Mouse (Mus musculus): ENCODE results near the gene Tnip1. TPM values are rescaled to one million over a fixed set of nuclear protein-coding genes. Genes with fewer than 3 reads are reported as not detected.
"Not testable (repeated sequence)": the region's sequence is repeated elsewhere in the genome, so short reads cannot be mapped to it uniquely, and the experiment has no call there.

Tnip1 gene
- total RNA-seq, 2 experiments from 2014 or later = 27.1 to 29.8 TPM

DNA sequence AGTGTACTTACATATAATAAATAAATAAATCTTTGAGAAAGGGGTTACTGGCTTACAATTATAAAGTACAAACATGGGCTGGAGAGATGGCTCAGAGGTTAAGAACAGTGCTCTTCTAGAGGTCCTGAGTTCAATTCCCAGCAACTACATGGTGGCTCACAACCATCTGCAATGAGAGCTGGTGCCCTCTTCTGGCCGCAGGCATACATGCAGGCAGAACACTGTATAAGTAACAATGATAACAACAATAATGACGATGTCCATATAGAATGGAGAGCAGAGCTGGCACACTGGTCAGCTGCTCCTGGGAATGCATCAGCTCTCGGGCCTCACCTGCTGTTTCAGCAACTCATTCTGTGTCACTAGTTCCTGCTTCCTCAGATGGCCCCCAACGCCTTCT lies 44.4 kb downstream of the Tnip1 start:
- no peak for DNase-seq (ENCODE audit: low spot score)
- intact Hi-C loops (cut with DNase I) = no loop called here

DNA sequence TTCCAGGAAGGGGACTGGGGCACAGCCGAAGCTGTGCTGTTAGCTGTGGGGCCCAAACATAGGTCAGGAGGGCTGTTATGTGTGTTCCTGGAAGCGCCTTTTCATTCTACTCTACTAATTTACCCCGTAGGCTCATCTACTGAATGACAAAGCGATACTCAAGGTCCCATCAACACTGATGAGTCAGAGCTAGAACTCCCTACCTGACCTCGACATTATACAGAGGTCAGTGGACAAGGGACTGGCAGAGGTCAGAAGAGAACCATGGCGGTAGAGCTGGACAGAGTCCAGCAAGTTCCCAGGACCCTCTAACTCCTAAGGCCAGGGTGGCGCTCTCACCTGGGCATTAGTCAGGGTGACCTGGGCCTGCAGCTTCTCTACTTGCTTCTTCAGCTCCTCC lies 45.3 kb downstream of the Tnip1 start:
- intact Hi-C loops (cut with DNase I) = no loop called here
- DNase-seq (ENCODE audit: low spot score) = no peak

DNA sequence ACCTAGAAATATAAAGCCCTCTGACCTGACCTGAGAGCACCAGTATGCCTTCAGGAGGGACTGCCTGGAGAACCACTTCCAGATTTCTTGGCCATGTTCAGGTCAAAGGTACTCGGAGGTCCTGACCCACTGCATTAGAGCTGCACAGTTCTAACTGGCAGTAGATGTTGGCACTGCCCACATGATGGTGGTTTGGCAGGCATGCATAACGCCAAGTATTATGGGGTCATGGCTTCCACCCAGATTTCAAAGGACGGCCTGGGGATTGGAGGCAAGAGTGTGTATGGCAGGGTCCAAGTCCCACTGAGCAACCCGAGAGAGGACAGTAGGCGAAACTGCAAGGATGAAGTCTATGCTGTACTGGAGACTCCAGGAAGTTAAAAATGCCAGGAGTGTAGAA lies 48.9 kb downstream of the Tnip1 start:
- intact Hi-C loops (cut with DNase I) = no loop called here
- no peak for DNase-seq (ENCODE audit: low spot score)

DNA sequence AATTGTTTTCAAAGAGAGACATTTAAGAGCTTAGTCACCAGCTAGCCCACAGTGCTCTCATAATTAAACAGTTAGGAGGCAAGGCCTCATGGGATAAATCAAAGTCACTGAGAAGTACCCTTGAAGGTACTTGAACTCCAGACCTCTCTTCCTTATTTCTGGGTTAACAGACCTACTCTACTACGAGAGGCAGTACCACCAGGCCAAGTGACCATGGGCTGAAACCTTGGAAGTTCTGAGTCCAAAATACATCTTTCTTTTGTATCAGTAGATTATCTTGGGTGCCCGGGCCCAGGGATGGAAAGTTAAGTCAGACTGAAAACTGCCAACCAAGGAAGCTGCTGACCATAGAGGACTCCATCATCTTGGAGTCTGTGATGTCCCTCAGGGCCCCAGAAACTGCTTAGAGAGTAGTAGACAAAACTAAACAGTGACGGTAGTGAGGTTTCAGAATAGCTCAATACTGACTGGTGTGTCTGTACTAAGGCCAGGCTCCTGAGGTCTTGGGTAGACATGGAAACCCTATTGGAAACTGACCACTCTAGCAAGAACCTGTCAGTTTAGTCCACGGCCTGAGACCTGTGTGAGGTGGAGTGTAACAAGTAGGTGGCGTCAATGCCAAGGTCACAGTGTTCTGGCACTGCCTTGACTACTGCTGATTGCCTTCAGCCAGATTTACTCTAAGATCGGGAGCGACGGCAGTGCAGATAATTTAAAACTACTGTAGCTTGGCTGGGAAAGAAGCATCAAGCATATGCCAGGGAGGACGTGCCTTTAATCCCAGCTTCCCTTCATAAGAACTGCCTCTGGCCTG lies 50.0 kb downstream of the Tnip1 start:
- intact Hi-C loops (cut with DNase I) = no loop called here

DNA sequence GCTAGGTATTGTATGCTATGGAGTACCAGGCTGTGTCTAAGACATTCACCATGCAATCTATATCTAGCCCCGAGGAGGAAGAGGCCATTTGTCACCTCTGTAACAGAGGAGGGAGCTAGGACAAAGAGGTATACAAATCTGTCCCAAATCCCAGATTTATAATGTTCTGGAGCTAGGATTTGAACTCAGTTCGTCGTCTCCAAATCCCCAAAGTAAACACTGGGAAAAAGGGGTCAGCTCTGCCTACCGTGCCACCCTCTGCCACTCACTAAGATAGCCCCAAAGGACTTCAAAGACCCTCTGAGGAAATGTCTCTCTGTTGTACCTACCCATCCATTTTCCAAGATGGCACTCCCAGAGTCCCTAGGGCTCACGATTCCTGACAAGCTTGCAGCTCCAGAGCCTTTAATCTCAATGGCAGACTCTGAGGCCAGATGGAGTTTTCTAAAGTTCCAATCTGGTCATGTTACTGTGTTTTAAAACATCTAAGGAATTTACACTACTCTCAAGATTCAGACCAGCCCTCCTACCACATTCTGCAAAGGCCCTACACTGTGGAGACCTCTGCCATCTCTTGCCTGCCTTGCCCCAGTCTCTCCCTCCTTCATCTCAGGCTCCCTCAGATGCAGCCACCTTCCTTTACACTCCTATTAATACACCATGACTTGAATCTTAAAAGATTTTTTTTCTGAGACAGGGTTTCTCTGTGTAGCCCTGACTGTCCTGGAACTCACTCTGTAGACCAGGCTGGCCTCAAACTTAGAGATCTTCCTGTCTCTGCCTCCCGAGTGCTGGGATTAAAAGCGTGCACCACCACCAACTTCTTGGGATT lies 50.8 kb downstream of the Tnip1 start:
- intact Hi-C loops (cut with DNase I) = no loop called here
- DNase-seq (ENCODE audit: low spot score) = no peak

More for the DNA sequence above, 50.0 kb downstream of the Tnip1 start:
- no peak for DNase-seq (ENCODE audit: low spot score)

DNA sequence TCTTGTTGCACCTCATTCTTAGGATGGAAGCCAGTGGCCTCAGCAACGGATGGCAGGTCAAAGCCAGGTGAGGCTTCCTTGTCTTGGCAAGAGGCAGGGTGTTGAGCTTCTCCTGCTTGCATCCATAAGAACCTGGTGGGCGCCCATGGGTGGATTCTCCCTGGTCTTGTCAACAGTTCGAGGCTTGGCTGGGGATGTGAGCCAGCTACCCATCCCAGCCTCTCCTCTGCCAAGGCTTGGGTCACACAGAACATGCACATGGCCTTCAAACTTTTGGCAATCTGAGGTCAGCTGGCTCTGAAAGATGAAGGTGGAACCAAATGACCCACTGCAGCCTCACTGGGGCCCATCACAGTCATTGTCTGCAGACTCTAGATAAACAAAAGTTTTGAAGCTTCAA lies 51.5 kb downstream of the Tnip1 start:
- DNase-seq (ENCODE audit: low spot score) = no peak
- intact Hi-C loops (cut with DNase I) = no loop called here

DNA sequence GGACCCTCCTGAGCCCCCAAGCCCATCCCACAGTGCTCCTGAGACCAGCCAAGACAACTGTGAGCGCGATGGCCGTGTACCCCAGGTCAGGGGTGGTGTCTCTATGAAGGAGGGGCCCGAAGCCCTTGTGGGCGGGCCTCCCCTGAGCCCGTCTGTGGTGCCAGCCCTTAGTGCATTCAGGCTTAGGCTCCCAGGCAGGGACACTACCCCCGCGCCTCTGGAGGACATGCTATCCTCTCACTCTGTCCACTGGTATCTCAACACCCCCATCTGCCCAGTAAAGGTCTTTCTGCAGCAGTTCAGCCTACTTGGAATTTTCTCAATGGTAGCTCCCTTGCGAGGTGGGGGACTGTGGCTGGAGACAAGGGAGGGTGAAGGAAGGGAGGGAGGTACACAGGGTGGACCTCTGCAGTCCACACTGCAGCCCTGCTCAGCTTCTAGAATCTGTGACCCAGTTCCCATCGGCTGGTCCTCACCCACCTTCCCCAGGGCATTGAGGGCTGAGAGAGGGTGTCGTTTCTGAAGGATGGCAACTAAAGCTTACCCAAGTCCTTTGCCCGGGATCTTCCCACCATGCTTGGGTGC lies 52.5 kb downstream of the Tnip1 start:
- intact Hi-C loops (cut with DNase I) = no loop called here
- no peak for DNase-seq (ENCODE audit: low spot score)

GRCm38 (mm10) chr11:54909273-54909672 lies 53.4 kb downstream of the Tnip1 start:
- DNase-seq (ENCODE audit: low spot score) = no peak
- intact Hi-C loops (cut with DNase I) = no loop called here

- no peak for DNase-seq (ENCODE audit: low spot score)
- intact Hi-C loops (cut with DNase I) = no loop called here
These were observed 55.5 kb downstream of the Tnip1 start for GRCm38 (mm10) chr11:54907259-54907658.

DNA sequence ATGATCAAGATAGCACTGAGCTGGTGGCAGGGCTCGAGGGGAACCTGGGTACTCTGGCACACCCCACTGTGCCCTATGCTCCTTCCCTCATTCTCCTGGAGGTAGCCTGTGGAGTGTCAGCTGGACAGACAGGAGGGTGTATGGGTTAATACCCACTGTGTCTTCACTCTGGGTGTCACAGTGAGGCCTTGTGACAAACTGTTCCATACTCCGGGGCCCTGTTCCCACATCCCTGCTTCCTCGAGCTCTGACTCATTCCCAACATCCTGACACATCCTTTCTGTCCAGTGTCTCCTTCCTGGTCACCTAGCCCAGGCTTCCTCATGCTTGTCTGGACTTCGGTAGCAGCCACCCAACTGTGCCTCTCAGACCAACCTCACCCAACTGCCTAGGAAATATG lies 56.3 kb downstream of the Tnip1 start:
- intact Hi-C loops (cut with DNase I) = no loop called here
- no peak for DNase-seq (ENCODE audit: low spot score)

DNA sequence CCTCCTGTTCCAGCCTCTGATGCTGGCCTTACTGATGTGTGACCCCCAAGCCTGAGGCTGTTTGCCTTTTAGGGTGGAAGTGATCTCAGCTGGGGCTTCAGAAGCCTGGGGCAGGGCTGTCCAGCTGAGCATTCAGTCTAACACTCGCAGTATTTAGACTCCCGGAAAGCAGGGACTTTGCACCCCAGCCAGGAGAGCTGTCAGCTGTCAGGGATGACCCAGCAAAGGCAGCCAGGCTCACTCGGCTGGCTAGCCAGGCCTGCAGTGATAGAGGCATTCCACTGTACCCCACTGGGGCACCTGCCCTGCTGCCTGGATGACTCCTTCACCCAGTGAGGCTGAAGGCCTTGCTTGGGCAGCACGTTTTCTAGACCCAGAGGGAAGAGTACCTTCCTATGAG lies 56.8 kb downstream of the Tnip1 start:
- intact Hi-C loops (cut with DNase I) = no loop called here
- no peak for DNase-seq (ENCODE audit: low spot score)

- intact Hi-C loops (cut with DNase I) = no loop called here
- DNase-seq (ENCODE audit: low spot score) = no peak
These were observed 57.6 kb downstream of the Tnip1 start for GRCm38 (mm10) chr11:54905086-54905485.

- intact Hi-C loops (cut with DNase I) = no loop called here
- peak; percentile 60 for DNase-seq (ENCODE audit: low spot score)
These were observed 58.6 kb downstream of the Tnip1 start for GRCm38 (mm10) chr11:54903940-54904706.

GRCm38 (mm10) chr11:54903339-54903738 lies 59.4 kb downstream of the Tnip1 start:
- DNase-seq (ENCODE audit: low spot score) = no peak
- intact Hi-C loops (cut with DNase I) = no loop called here

DNA sequence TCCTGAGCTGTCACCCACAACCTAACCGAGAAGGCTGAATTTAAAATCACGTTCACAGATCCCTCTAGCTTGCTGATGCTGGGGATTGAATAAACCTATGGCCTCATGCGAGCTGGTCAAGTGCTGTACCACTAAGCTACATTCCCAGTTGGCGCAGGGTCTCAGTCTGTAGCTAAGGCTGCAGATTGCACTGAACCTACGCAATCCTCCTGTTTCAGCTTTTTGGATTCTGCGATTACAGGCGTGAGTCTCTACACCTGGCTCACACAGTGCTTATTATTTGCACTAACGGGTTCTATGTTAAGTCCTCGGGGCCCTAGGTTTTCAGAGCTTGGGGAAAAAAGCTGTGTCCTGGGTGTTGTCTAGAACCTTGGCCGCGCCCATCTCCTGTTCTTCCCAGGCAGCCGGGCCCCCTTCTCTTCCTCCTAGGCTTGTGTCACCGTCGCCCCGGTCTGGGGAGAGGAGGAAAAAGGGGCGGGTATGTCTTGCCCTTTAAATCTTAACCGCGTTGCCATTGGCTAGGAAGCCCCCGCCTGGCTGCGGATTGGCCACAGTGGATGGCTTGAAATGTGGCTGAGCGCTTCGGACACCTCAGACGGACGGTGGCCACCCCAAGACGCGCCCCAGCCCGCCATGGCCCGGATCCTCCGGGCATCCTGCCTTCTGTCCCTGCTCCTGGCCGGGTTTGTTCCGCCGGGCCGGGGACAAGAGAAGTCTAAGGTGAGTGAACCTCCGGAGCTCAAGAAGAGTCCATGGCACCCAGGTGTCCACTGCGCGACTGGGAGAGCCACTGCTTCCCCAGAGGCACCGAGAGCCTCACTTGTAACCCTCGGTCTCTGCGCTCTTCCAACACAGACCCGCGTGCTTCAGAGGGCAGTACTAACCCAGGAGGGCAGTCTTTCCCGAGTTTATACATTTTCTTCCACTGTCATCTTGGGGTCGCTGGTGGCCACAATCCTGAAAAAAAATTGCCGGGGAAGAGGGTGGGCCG lies 60.1 kb downstream of the Tnip1 start, which contains the start of gene Gpx3:
Gene Gpx3 (plus strand): TSS at position 121 of the 991 bp plus-strand sequence.
- intact Hi-C loops (cut with DNase I) = no loop called here
- DNase-seq (ENCODE audit: low spot score) = peak; percentile 79

DNA sequence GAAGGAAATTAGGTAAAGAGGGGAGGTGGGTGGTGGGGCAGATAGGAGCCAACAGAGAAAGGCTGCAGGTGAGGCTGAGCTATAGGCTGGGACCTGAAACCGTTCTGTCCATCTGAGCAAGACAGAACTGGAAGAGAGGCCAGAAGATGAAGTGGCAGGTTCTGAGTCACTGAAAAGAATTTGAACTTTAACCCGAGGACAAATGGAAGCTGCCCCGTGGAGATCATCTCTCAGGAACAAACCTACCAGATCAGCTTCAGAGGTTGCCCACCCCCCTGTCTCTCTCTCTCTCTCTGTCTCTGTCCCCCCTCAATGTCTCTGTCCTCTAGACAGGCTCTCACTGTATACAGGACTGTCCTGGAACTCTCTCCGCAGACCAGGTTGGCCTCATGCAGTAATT lies 63.1 kb downstream of the Tnip1 start:
- DNase-seq (ENCODE audit: low spot score) = no peak
- intact Hi-C loops (cut with DNase I) = no loop called here

- intact Hi-C loops (cut with DNase I) = no loop called here
- no peak for DNase-seq (ENCODE audit: low spot score)
These were observed 65.2 kb downstream of the Tnip1 start for GRCm38 (mm10) chr11:54897470-54897869.

DNA sequence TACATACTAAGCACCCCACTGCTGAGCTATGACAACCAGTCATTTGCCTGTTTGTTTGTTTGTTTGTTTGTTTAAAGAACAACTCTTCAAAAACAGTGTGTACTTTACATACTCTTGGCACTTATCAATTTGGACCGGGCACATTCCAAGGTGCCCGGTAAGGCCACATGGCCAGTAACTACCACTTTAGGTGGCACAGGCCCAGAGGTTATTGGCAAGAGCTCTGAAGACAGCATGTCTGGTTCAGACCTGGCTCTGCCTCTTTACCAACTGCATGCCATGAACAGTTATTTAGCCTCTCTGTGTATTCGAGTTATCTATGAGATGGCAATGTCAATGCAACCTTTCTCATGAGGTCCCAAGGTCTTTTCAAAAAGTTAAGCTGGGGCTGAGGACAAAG lies 66.1 kb downstream of the Tnip1 start:
- DNase-seq (ENCODE audit: low spot score); intact Hi-C loops (cut with DNase I): not testable (repeated sequence)

DNA sequence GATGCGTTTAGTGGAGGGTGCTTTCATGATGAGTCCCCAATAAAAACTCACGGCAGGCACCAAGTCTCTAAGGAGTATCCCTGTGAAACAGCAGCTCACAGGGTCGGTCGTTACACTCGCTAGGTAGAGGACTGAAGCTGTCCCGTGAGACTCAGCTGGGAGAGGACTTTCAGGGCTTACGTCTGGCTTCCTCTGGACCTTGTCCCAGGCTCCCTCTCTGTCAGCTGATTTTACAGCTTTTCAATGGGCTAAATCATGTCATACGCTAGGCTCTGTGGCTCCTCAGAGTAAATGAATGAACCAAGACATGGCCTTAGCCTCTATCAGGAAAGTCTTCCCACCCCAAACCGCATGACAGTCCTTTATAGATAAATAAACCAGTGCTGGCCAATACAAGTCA lies 68.1 kb downstream of the Tnip1 start:
- intact Hi-C loops (cut with DNase I) = no loop called here
- DNase-seq (ENCODE audit: low spot score) = no peak
